Mouse (Mus musculus) T-helper 1 cell (primary cell): ENCODE measurements around the gene Ptgfrn.

Experiments used
- in situ Hi-C: fragments of 300-600 bp; cut with MboI, MseI; formaldehyde crosslinking; loops from one replicate; pipeline ENCODE4 v1.15.1; 2025; ENCODE audit warnings: high pct_unique_total_duplicates

Gene Ptgfrn

GRCm38 (mm10) chr3:101037984-101038545, 72.0 kb downstream of the Ptgfrn start:
- in situ Hi-C loops: no loop called here

DNA sequence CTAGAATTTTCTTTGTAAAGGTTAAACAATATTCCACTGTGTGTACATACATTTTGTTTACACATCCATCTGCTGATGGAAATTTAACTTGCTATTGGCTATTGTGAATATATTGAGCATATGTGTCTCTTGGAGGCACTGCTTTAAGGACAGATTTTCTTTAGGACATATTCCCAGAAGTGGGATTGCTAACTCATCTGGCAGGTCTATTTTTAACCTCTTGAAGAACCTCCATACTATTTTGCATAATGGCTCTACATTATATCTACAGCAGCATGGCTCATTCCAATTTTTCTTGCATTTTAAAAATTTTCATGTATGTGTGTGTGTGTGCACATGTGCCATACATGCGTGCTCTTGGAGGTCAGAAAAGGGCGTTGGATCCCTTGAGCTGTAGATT, 74.1 kb downstream of the Ptgfrn start:
- in situ Hi-C loops: no loop called here

DNA sequence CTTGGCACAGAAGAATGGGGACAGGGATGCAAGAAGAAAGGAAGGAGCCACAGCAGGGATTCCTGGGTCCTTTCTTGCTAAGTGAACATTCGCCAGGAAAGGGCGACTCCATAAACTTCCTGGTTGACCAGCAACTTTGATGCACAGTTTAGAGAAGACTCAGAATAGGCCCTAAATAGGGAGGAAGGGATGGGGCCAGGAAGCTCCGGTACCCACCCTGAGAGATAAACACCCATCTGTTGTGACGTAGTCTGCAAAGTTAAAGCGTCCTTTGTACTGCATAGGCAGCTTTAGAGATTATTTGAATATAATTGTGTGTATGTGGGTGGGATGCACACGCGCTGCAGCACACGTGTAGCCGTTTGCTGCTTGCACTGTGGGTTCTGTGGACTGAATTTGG, 75.6 kb downstream of the Ptgfrn start:
- in situ Hi-C loops: no loop called here

DNA sequence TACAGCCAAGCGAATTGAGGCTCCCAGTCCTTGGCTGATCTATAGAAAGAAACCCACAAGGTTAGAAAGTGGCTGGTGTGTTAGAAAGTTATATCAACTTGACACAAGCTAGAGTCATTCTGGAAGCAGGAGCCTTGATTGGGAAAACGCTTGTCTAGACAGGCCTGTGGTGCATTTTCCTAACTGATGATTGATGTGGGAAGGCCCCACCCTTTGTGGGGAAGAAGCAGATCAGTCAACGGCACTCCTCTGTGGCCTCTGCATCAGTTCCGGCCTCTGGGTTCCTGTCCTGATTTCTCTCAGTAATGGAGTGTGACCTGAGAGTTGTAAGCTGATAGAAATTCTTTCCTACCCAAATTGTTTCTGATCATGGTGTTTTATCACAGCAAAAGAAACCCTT, 76.4 kb downstream of the Ptgfrn start:
- in situ Hi-C loops: no loop called here

- in situ Hi-C loops: no loop called here
Observed at GRCm38 (mm10) chr3:101031456-101032142, 78.5 kb downstream of the Ptgfrn start.

GRCm38 (mm10) chr3:101030630-101031029, 79.4 kb downstream of the Ptgfrn start:
- in situ Hi-C loops: no loop called here

DNA sequence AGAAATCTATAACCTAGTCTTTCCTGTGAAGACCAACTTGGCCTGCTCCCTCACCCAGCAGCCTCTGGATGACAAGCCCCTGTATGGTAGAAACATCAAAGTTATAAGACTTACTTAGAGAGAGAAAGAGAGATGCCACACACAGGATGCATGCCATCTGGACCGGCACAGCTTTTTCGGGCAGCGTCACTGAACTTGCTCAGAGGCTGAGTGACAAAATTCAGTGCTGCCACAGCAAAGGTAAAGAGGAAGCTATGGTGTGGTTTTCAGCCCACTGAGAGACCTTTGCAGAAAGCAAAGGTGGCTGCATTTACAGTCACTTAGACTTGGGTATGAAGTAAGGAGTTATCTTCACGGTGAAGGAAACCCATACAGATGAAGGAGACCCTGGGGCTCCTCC, 80.7 kb downstream of the Ptgfrn start, which contains the start of gene Cd101:
Gene Cd101 (minus strand): TSS at position 218 of the 400 bp plus-strand sequence.
- in situ Hi-C loops: no loop called here

- in situ Hi-C loops: no loop called here
Observed at GRCm38 (mm10) chr3:101026741-101027140, 83.3 kb downstream of the Ptgfrn start.

GRCm38 (mm10) chr3:101022967-101023366, 87.1 kb downstream of the Ptgfrn start:
- in situ Hi-C loops: no loop called here

- in situ Hi-C loops: no loop called here
Observed at GRCm38 (mm10) chr3:101021481-101022051, 88.5 kb downstream of the Ptgfrn start.

DNA sequence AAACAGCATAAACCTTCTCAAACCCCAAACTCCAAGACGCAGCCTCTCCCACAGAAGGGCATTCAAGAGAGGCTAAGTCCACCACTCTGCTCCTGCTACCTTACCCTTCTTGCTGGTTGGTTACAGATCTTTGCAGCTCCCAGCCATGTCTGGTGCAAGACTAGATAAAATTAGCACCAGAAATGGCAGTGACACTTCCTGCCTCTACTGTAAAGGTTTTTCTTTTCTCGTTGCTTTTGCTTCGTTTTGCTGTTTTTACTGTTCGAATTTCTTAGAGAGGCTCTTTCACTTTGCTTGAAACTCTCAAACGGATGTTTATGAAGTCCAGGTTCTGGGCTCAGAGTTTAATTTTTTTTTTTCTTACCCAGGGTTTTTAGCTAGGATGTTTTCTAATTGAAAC, 89.0 kb downstream of the Ptgfrn start:
- in situ Hi-C loops: no loop called here

DNA sequence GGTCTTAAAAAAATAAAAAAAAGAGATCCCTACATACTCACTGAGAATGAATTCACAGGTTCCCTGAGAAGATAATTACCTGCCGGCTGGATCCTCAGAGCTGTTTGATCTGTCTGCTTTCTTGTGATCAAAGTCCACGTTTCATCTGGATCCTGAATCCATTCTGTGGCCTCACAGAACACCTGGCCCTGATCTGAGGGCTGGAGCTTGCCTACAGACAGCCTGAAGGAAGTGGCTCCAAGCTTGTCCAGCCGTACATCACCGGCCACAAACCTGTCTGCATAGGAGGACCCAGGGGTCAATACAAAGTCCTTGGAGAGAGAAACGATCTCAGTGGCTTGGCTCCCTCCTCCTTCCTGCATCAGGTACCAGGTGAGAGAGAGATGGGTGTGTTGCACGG, 91.6 kb downstream of the Ptgfrn start:
- in situ Hi-C loops: no loop called here

- in situ Hi-C loops: no loop called here
Observed at GRCm38 (mm10) chr3:101016050-101016449, 94.0 kb downstream of the Ptgfrn start.

- in situ Hi-C loops: no loop called here
Observed at GRCm38 (mm10) chr3:101015254-101015653, 94.8 kb downstream of the Ptgfrn start.

GRCm38 (mm10) chr3:101013536-101013935, 96.5 kb downstream of the Ptgfrn start:
- in situ Hi-C loops: no loop called here

DNA sequence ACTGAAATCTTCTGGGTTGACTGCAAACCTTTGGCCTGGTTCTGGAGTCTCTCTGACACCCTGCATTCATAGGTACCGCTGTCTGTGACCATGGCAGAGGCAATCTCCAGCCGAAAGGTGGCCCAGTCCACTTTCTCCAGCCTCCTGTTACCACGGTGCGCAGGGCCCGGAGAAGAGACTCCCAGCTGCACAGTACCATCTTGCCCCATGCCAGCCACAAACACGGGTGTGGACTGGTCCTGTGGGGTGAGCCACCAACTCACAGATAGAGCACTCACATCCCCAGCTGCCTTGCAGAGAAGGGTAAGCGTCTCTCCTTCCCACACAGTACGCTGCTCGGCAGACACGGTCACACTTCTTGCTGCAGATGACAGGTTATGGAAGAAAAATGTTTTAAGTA, 97.1 kb downstream of the Ptgfrn start:
- in situ Hi-C loops: no loop called here

DNA sequence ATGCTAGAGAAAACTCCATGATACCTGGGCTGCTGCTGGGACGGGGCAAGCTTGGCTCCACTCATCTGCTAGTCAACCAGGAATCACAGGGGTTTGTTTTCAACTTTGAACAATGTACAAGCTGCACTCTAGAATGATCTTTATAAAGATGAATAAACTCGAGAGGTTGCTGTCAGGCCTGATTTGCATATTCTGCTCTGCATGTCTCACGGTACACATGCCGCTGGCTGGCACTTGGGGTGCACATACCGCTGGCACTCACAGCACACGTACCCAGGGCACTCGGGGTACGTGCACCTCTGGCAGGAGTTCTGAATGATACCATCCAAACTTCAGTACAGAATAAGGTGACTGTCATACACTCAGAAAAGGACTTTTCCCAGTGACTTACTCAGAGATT, 97.5 kb downstream of the Ptgfrn start:
- in situ Hi-C loops: no loop called here

DNA sequence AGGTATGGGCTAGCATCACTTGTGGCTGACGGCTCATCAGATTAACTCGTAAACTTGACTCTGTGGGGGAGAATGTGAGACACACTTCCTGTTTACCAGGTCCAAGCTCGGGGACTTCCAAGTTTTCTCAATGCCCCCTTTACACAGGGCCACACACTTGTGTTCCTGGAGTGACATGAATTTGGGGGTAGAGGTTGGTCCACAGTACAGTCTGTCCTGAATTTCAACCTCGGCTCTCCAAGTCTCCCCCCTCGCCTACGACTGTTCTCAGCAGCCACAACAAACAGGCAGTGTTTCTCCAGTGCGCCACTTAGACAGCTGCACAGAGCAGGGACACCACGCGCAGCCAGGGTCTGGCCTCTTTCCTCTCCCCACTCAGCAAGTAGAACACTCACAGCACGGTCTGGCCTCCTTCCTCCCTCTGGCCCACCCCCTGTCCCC, 97.9 kb downstream of the Ptgfrn start:
- in situ Hi-C loops: no loop called here

GRCm38 (mm10) chr3:101011203-101011600, 98.9 kb downstream of the Ptgfrn start:
- in situ Hi-C loops: no loop called here

DNA sequence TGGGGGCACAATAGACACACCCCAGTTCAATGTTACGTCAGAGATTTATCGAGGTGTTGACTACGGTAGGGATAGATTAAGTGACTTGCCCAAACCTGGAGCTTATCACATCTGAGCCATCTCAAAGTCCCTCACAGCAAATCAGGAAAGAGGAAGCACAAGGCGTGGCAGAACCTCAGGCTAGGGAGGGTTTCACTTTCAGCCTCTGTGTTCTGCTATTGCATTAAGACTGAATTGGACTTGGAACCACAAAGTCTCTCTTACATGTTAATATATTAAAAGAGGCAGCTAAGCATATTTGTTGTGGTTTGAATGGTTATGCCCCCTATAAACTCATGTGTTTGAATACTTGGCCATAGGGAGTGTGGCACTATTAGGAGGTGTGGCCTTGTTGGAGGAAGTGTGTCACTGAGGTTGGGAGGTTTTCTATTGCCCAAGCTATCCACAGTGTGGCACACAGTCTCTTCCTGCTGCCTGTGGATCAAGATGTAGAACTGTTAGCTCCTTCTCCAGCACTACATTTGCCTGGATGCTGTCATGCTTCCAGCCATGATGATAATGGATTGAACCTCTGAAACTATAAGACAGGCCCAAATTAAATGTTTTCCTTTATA, 99.4 kb downstream of the Ptgfrn start:
- in situ Hi-C loops: no loop called here

GRCm38 (mm10) chr3:101007112-101007782, 102.8 kb downstream of the Ptgfrn start:
- in situ Hi-C loops: no loop called here

GRCm38 (mm10) chr3:101005392-101005791, 104.7 kb downstream of the Ptgfrn start:
- in situ Hi-C loops: no loop called here
